Mouse (Mus musculus) retina, postnatal 7 days (tissue): ENCODE measurements at regions not wholly inside any gene's neighbourhood (a gene's known extent, or its start where the extent isn't known, plus 50 kb on each side); places are given as distances from the start of the nearest gene placed in this dataset.

ENCODE experiments used
- DNase-seq: peaks from one replicate; pipeline ENCODE4 v3.0.0-alpha.2; 2012; ENCODE audit warnings: low read depth, low spot score

DNA sequence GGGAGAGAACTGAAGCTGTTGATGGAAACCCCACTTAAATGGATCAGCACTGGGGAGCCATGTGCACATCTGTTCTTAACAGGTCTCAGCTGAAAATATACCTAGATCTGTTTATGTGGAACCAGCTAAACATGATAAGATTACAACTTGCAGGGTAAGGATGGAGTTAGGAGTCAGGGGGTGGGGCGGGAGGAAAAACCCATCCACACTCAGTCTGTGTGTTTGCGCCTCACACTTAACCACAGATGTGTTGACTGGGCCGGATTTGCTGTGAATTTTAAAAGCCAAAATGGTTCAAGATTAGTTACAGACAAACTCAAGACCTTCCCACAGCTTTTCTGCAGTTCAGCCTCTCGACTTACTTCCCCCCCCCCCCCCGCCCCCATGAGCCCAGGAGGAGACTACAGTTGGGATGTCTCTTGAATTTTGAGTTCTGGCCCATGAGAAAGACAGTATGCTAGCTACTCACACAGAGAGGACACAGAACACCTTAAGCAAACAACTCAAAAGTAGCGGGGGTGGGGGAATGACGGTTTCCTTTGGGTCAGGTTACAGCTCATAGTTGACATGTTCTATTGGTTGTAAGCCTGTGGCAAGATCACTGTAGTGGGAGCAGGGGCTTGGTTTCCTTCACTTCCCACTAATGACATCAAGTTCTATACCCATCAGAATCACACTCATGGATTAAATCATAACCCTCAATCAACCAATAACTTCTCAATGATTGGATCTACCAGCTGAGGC is 209.1 kb downstream of the Bcl2l11 start:
- DNase-seq = no peak

DNA sequence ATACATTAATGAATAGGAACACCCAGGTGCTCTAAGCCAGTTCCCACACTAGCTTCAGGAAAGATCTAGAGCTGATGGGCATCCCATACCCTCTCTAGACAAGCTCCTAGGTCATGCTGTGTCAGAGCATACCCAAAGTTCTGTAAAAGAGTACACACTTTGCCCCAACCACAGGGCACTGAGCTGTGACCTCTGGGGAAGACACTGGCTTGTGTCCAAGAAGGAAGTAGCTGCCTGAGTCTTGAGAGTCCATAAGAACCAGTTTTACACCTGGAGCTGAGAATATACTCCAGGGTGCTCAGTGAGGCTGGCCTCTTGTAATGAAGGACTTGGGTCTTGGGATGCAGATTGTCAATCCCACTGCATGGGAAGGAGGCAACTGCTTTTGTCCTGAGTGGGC is 211.4 kb downstream of the Bcl2l11 start:
- DNase-seq = no peak

DNA sequence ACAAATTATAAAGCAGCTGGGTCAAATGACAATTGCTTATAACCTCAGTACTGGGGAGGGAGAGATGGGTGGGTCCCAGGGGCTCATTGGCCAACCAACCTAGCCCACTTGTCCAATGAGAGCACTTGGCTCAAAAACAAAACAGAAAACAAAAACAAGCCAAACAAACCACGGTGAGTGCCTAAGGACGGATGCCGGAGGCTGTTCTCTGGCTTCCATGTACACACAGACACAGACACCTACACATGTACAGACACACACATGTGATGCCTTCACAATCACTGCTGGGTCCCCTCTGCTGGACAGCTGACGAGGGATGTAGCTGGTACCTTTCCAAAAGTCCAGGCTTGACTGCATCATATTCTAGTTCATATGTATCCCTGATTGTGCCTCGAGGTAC is 212.0 kb downstream of the Bcl2l11 start:
- DNase-seq = no peak

DNA sequence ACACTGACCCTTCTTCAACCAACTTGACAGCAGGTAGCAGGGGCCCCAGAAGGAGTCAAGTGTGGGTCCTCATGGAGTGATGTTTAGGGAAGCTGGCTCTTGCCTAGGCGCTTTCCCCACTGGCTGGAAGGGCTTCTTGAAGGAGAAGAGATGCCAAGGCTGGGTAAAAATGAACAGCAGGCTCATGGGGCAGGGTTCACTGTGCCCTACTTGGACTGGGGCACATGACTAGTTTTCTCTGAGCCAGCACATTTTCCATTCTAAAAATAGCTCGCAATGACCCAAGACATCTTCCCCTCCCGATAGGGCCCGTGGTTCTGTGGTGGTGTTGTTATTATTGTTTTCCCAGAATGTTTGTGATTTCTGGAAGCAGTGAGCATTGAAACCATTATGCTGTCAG is 212.6 kb downstream of the Bcl2l11 start:
- DNase-seq = no peak

DNA sequence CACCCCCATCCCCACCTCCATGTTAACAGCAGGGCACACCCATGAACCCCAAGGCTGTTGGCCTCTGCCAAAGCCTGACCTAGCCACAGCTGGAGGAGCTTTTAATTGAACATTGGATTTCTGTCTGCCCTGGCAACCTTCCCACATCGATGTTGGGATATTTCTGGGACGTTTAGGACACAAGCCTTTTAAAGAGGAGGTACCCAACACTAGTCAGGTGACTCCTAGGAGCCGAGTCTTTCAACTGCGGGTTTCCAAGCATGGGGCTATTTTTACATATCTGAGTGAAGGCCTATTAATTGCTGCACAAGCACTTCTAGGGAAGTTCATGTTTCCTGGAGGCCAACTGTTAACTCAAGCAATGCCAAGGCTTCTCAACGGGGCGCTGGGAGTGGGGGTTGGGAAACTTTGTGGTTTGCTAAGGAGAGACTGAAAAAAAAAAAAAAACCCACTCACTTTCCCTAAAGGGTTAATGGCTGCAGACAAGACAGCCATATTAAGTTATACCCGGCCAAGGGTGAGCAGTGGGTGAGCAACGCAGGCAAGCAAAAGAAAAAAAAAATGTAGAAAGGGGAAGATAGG is 213.3 kb downstream of the Bcl2l11 start:
- DNase-seq = no peak

DNA sequence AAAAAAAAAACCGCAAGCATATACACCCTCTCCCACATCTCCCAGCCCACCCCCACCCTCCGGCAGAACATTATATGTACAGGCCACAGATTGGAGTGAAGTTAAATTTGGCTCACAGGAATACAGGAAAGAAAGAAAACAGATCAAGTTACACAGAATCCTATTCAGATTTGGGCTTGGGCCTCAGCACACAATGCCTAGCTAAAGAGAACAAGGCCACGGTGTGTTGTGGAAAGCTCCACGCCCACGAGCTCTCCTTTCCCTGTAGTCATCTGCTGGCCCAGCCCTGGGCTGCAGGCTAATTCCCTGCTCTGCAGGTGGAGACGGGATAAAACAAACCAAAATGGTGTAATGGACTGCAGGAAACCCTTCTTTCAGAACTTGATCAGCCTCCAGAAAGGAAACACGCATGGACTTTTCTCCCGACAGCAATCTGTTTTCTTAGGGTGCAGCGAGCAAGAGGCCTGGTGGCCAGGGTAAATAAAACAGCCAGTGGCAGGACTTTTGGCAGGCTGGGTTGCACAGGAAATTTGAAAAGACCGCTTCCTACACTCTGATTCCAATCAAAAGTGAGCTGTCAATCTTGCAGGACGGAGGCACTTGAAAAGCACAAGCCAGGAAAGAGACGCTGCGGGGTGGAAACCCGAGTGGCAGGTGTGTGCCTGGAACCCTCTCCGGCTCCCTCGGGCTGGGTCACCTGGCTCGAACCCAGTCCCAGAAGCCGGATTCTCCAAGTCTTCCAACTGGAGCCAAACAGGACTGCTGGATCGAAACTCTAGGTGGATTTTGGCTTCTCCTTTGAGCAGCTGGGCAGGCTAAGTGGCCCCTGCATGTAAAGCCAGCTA is 214.0 kb downstream of the Bcl2l11 start:
- DNase-seq = no peak

DNA sequence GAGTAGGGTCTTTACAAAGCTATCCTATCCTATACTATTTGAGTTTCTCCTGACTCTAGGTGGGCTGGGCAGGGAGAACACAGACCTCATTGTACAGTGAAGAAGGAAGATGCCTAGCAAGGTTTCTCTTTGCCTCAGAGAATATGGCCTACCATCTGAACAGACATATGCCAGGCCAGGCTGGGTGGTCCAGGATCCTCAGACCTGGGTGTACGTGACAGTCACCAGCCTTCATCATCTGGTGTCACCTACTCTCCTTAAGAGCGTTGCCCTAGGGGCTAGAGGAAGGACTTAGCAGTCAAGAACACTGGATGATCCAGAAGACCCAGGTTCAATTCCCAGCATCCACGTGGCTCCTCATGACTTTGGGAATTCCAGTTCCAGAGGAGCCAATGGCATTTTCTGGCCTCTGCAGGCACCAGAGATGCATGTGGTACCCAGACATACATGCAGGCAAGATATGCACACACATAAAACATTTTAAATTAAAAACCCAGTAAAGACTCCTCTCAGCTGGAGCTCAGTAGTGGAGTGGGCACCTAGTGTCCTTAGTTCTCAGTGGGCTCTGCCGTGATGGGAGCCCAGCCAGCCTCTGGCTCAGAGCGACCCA is 214.9 kb downstream of the Bcl2l11 start:
- DNase-seq = no peak

DNA sequence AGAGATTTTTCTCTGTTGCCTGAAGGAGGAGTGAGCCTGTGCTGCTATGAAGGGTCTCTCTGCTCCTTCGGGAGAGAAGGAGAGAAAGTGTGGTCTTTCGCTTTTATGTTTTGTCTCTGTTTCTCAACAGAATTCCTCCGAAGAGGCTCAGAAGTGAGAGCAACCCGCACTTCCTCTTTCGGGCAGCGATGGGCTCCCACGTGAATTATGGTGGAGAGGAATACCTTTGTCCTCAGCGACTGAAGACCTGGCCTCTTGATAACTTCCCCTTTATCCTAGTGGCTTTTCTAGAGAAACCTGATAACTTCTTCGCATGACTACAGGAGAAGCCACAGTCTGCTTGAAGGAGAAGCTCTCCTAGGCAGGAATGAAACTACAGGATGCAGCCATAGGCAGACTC is 216.4 kb downstream of the Bcl2l11 start:
- DNase-seq = no peak

DNA sequence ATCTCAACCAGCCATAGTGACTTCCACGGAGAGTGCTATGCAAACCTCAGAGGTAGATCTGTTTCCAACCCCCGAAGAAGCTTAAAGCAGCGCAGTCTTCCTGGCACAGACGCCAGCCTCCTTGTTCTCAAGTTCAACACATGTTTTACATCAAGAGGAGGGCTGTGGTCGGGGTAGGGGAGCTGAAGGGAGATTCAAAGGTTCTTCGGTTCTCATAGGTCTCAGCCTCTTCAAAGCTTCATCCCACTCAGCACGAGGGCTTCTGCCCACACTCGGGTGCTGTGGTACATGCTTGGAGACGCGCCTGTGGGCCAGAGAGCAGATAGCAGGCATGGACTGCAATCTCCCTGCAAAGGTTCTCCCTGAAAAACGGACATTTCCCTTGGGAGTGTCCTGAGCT is 219.7 kb downstream of the Bcl2l11 start:
- no peak for DNase-seq

DNA sequence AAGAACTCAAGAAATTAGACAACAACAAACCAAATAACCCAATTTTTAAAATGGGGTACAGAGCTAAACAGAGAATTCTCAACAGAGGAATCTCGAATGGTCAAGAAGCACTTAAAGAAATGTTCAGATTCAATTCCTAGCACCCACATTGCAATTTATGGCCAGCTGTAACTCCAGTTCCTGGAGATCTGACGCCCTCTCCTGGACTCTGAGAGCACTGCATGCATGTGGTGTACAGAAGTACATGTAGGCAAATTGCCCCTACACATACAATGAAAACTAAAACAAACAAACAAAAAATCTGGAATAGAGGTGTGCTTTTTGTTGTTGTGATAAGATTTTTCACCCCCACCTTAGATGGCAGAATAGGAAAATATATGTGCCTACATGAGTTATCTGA is 222.7 kb downstream of the Bcl2l11 start:
- DNase-seq = no peak

DNA sequence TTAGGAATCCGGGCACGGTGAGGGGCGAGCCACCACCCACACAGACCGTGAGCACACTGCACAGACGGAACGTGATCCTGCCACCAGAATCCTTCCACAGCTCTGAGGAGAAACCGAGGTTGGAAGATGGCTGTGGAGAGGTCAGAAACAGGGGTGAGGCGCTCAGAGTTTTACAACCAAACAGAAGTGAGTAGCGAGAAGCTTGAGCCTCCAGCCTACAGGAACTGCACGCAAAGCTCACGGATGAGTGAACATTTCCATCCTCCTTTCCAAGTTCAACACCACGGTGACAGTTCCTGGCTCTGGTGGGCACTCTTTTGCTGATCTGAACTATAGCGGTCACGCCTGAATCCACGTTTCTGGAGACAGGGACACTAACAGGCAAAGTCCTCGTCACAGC is 225.6 kb downstream of the Bcl2l11 start:
- no peak for DNase-seq

DNA sequence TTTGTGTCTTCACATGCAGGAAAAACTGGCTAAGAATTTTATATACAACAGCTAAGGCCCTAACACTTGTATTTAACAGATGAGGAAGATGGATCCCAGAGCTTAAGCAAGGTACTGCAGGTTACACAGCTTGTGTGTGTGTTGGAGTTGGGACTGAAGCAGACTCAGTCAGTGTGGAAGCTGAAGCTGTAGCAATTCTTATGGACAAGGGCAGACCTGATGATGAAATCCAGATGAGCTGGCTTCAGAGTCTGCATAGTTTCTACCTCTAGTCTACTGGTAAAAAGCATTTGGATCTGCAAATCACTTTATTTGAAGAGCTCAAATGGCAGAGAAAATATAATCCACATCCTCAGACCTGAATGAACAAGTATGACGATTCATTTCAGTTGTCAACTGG is 226.7 kb downstream of the Bcl2l11 start:
- DNase-seq = no peak

DNA sequence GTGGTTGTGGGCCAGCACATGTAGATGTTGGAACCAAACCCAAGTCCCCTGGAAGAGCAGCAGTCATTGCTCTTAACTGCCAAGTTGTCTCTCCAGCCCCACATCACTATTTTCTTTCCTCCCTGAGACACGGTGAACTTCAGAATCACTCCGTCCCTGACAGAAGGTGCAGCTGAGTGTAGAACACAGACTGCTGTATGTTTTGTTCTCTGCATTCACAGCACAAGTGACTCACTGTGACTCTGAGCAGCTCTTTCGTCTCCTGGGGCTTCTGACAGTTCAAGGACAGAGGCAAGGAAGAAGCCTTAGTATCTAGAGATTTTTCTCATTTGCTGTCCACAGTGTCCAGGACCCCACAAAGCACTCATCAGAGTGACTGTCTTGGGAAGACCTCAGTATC is 227.6 kb downstream of the Bcl2l11 start:
- no peak for DNase-seq

DNA sequence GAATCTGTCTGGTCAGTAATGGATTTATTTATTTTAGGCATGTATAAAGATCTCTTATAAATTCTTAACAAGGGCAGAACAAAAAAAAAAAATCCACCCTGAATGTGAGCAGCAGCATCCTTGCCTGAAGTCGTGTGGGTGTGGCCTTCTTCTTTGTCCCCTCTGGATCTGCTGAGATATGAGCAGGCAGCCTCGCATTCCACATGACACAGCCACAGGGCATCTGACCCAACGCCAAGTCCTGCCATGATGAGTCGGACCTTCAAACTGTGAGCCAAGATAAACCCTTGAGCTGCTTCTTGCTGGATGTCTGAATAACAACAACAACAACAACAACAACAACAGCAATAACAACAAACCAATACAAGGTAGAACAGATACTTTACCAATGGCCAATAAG is 230.5 kb downstream of the Bcl2l11 start:
- no peak for DNase-seq

DNA sequence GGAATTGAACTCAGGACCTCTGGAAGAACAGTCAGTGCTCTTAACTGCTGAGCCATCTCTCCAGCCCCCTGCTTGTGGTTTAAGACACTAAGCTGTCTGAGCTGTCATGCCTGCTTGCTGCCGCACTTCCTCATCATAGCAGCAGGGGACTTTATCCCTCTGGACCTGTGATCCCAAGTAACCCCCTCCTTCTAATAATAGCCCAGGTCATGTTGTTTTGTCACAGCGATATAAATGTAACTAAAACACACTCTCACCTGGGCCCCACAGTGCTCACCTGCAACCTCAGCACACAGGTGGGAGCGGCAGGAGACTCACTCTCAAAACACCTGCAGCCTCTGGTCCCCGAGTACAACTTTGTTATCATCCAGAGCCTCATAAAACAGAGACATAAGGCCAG is 231.9 kb upstream of the Spdye4c start:
- no peak for DNase-seq

DNA sequence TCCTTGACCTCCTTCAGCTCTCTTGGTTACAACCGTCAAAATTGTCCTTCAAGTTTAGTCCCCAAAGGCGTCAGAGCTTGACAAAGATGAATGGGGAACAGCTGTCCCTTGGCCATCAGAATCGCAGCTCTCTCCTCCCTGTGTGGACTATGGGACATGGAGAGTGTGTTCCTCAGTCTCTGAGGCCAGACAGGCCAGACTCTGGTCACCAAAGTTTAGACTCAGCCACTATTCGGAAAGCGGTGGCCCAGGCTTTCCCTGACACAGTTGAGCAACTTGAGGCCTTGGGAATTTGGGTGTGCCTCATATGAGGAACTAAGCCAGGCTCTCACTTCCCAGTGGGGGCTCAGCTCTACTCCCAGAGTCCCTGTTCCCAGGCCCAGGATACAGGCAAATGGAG is 230.5 kb upstream of the Spdye4c start:
- no peak for DNase-seq

DNA sequence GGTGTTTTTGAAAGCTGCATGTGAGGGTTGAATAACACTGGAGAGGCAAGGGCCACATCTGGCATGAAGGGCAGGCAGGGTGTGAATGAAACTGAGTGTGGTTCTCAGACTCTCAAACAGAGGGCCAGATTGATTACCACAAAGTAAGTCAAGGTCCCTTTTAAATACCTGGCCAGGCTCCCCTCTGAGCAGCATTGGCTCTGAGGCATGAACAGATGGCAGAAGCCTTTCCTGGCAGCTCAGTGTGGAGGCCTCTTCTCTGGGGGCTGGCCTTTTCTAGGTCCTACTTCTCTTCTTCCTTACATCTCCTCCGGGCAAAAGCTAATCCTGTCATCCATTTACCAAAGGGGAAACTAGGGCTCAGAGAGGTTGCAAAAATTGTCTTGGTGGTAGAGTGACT is 229.6 kb upstream of the Spdye4c start:
- no peak for DNase-seq

DNA sequence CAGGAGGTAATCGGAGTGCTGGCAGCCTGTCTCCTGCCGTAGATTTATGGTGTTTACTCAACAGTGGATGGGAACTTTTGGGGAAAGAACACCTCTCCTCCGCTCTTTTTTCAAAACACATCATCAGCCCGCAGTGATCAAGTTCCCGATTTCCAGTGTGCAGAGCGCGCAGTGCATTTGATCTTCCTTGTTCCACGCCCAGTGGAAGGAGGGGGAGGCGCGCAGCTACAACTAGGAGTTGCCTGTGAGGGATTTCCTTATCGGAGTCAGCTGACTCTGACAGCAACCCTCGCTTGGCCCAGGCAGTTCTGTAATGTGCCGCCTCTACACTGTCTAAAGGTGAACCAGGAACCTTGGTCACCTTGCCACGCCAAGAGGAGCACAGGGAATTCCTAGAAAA is 226.8 kb upstream of the Spdye4c start:
- DNase-seq = no peak

DNA sequence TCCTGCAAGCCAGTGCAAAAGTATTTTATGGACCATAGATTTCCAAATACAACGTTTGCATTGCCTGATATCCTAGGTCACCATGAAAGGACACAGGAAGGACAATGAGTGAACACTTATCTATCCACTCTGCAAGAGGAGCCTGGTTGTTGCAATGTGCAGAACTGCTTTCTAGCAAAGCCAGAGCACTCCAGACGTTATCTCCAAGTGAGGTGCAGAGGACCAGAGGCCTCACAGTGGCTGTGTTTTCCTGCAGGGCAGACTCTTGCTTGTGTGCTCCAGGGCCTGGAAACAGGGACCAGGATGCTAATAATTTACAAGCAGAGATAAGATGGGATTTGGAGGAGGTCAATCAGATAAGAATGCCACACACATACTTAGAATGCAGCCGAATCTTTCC is 226.0 kb upstream of the Spdye4c start:
- DNase-seq = no peak

DNA sequence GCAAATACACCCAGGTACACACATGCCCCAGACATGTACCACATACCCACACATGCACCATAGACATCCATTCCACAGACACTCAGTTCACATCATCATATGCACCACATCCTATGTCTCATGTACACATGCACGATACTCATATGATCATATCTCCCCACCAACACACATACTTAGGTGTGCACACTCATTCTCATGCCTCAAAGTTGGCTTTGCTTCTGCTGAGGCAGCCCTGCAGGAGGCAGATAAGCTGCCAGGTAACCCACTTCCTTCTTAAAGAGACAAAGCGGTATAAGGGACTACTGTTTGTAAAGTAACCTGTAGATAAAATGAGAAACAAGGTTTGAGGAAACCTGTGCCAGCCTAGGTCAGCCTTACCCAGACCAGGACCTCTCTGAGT is 225.2 kb upstream of the Spdye4c start:
- no peak for DNase-seq

DNA sequence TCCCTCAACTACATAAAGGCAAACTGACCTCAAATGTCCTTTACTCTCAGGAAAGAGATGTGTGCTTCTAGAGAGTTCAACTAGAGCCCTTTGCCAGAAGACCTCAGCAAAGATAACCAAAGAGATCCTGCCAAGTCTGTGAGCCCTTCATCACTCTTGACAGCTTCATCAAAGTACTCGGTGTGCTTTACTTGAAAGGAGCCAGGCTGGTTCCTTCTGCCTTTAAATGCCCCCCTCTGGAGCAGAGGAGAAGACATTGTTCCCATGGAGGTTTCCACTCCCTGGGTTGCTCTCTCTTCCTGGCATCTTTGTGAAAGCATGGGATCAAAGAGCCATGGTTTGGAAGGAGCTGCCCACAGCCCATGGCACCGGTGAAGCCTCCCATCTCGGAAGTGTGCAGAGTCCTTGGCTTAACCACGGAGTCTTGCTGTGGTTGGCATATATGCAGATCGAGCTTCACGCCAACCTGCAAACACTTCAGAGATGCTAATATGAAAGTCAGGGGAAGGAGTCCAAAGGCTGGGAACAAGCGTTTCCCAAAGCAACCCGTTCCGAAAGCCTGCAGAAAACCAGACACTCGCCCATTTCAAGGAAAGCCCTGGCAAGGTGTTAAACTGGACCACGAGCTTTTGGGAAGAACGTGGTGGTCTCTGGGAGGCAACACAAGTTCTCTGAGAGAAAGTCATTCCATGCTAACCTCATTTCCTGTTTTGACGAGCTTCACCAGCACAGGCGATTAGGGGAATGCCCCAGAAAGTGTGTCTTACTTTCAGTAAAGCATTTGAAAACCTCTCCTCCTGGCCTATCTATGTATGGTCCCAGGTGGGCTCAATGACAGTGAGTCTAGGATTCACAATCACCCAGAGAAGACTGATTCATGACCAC is 223.5 kb upstream of the Spdye4c start:
- DNase-seq = no peak
